Mouse (Mus musculus) intestine, postnatal 0 days (tissue): Measurements from ENCODE around the gene Trim67. TPM values are rescaled to one million over a fixed set of nuclear protein-coding genes. Genes with fewer than 3 reads are reported as not detected.

Source experiments
- ATAC-seq: fragments of 200-750 bp; cut with Nextera tagmentation; 2 replicates; pipeline ENCODE4 v1.8.0; 2017; ENCODE audit warnings: mild to moderate bottlenecking, moderate TSS enrichment, moderate library complexity
- H3K27ac ChIP-seq: fragments of 300-500 bp; sonication (generic); 2 replicates; pipeline ENCODE4 v1.5.1; 2014; ENCODE audit warnings: mild to moderate bottlenecking, low read depth, low read length, moderate library complexity
- H3K27me3 ChIP-seq: fragments of 300-500 bp; sonication (generic); replicated peaks from 2 replicates; pipeline ENCODE4 v1.6.1; 2014; ENCODE audit warnings: low read length, mixed read lengths; ENCODE audit not compliant: control insufficient read depth, insufficient read depth
- H3K36me3 ChIP-seq: fragments of 300-500 bp; sonication (generic); 2 replicates; pipeline ENCODE4 v1.6.1; 2014; ENCODE audit warnings: mild to moderate bottlenecking, moderate library complexity; ENCODE audit not compliant: control insufficient read depth, insufficient read depth
- H3K4me1 ChIP-seq: fragments of 300-500 bp; sonication (generic); replicated peaks from 2 replicates; pipeline ENCODE4 v1.6.1; 2014; ENCODE audit warnings: antibody characterized with exemption, low read length, mixed read lengths; ENCODE audit not compliant: control insufficient read depth, insufficient read depth
- H3K4me2 ChIP-seq: fragments of 300-500 bp; sonication (generic); replicated peaks from 2 replicates; pipeline ENCODE4 v1.6.1; 2014; ENCODE audit warnings: low read depth, mild to moderate bottlenecking, moderate library complexity
- H3K4me3 ChIP-seq: fragments of 300-500 bp; sonication (generic); 2 replicates; pipeline ENCODE4 v1.5.1; 2014; ENCODE audit warnings: low read depth, low read length
- H3K9ac ChIP-seq: fragments of 300-500 bp; sonication (generic); 2 replicates; pipeline ENCODE4 v1.6.1; 2014; ENCODE audit warnings: mild to moderate bottlenecking, low read depth, low read length
- H3K9me3 ChIP-seq: fragments of 300-500 bp; sonication (generic); 2 replicates; pipeline ENCODE4 v1.6.1; 2016; ENCODE audit warnings: mixed run types; ENCODE audit not compliant: control insufficient read depth
- CTCF ChIP-seq: sonication (generic); IDR thresholded peaks from 2 replicates; pipeline ENCODE4 v1.5.1; 2016; ENCODE audit warnings: low read depth, mild to moderate bottlenecking, control low read depth, antibody characterized with exemption, moderate library complexity
- WGBS: fragments of 180-500 bp; shearing (Covaris S2); extraction: QIAGEN DNeasy Blood & Tissue Kit; methylation state at CpG from one replicate; pipeline ENCODE4 v1.1.7; 2014; 5-methylcytosine and 5-hydroxymethylcytosine counted together
- polyA plus RNA-seq: library from polyadenylated mRNA; unstranded; fragments of >200 nt; fragmentation: Nextera tagmentation; extraction: Ambion mirVana; gene quantifications from 2 replicates; pipeline ENCODE4 v1.2.1, GENCODE M21; 2015

Gene Trim67
- polyA plus RNA-seq, 1 experiment from 2014 or later = 0.23 TPM

GRCm38 (mm10) chr8:124845131-124845530 lies 52.2 kb downstream of the Trim67 start:
- Histone ChIP-seq H3K4me2 (no peak overlapping the region), H3K27me3 (no peaks in the 10 kb centered on the region), H3K4me1 (no peaks in the 10 kb centered on the region), H3K27ac (no peak overlapping the region), H3K9ac (no peak overlapping the region), H3K36me3 (peaks cover 18% of the 10 kb centered on the region), H3K4me3 (no peak overlapping the region), H3K9me3 (no peaks in the 10 kb centered on the region)
- TF ChIP-seq CTCF = no peak
- 68% methylated on average over 3 of the region's 3 CpGs for WGBS
- ATAC-seq = no peak

- WGBS = 66% methylated on average over 5 of the region's 5 CpGs
- Histone ChIP-seq H3K4me2 (no peak overlapping the region), H3K27ac (no peak overlapping the region), H3K9me3 (no peaks in the 10 kb centered on the region), H3K4me3 (no peak overlapping the region), H3K36me3 (peaks cover 14% of the 10 kb centered on the region; the same call in 1 of the 2 replicates), H3K9ac (no peak overlapping the region), H3K27me3 (no peaks in the 10 kb centered on the region), H3K4me1 (no peaks in the 10 kb centered on the region)
- TF ChIP-seq CTCF = no peak
- no peak for ATAC-seq
Observed at GRCm38 (mm10) chr8:124845573-124845972, 52.7 kb downstream of the Trim67 start.

DNA sequence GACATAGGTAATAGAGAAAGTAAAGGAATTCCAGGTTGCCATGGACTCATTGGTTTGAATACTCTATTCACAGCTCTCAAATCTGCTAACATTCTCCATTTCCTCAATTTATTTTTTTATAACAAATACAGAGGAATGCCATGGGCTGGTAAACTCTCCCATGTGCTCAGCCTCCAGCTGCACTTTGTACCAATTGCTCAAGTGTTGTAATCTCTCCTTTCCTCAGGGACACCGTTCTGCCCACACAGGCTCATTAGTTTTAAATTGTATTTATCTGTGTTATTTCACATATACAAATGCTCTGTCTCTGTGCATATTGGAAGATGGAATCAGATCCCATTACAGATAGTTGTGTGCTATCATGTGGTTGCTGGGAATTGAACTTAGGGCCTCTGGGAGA lies 60.6 kb downstream of the Trim67 start:
- H3K36me3 ChIP-seq = peaks cover 32% of the 10 kb centered on the region

GRCm38 (mm10) chr8:124859466-124859865 lies 66.6 kb downstream of the Trim67 start:
- H3K27ac ChIP-seq = no peak overlapping the region
- no peak for ATAC-seq
- H3K4me3 ChIP-seq = no peak overlapping the region
- H3K4me1 ChIP-seq = no peaks in the 10 kb centered on the region
- no peaks in the 10 kb centered on the region for H3K9me3 ChIP-seq
- H3K4me2 ChIP-seq = no peak overlapping the region
- no peaks in the 10 kb centered on the region for H3K27me3 ChIP-seq
- TF ChIP-seq CTCF = peak; percentile 81
- H3K9ac ChIP-seq = no peak overlapping the region
- H3K36me3 ChIP-seq = peaks cover 32% of the 10 kb centered on the region

More for the DNA sequence above, 60.6 kb downstream of the Trim67 start:
- WGBS = 48% methylated on average over 1 of the region's 1 CpGs
- H3K4me2 ChIP-seq = no peak overlapping the region
- TF ChIP-seq CTCF = no peak
- no peaks in the 10 kb centered on the region for H3K4me1 ChIP-seq
- no peak overlapping the region for H3K9ac ChIP-seq
- H3K9me3 ChIP-seq = no peaks in the 10 kb centered on the region
- H3K4me3 ChIP-seq = no peak overlapping the region
- ATAC-seq = peak; percentile 49; the same call in 1 of the 2 replicates
- H3K27me3 ChIP-seq = no peaks in the 10 kb centered on the region
- peak overlapping the region; percentile 28; the same call in 1 of the 2 replicates for H3K27ac ChIP-seq

DNA sequence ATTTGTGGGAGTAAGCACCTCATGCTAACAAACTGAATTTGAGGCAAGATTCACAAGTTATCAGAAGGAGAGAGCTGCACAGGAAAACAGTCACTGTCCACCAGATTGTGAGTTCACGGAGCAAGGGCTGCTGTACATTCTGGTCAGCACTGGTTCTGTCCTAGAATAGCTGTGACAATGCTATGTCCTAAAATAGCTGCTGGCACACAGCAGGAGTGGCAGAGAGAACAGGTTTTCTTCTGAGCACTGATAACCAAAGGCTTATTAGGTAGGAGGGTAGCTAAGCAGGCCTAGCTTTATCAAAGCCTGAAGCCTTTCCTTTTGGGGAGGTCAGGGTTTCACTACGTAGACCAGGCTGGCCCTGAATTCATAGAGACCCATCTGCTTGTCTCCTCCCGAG lies 67.3 kb downstream of the Trim67 start:
- Histone ChIP-seq H3K9me3 (no peaks in the 10 kb centered on the region), H3K4me1 (no peaks in the 10 kb centered on the region), H3K9ac (no peak overlapping the region), H3K4me3 (no peak overlapping the region), H3K27me3 (no peaks in the 10 kb centered on the region), H3K4me2 (no peak overlapping the region), H3K36me3 (peaks cover 26% of the 10 kb centered on the region), H3K27ac (no peak overlapping the region)
- no peak for ATAC-seq
- 90% methylated on average over 3 of the region's 3 CpGs for WGBS
- no peak for TF ChIP-seq CTCF

GRCm38 (mm10) chr8:124862321-124863162 lies 69.7 kb downstream of the Trim67 start, which contains the start of the genes Gnpat and 2810004N23Rik:
Gnpat (plus strand) TSS chr8:124863033.
2810004N23Rik (minus strand) TSS chr8:124863120.
- peak; percentile 94 for ATAC-seq
- H3K36me3 ChIP-seq = peaks cover 17% of the 10 kb centered on the region; the same call in 1 of the 2 replicates
- H3K9me3 ChIP-seq = no peaks in the 10 kb centered on the region
- peak within 1 kb of the TSS; percentile 79 for H3K4me2 ChIP-seq
- WGBS = under 1% methylated on average over 55 of the region's 55 CpGs
- peak within 1 kb of the TSS; percentile 91 for H3K4me3 ChIP-seq
- no peaks in the 10 kb centered on the region for H3K27me3 ChIP-seq
- peak within 1 kb of the TSS; percentile 92 for H3K9ac ChIP-seq
- TF ChIP-seq CTCF = no peak
- peak within 1 kb of the TSS; percentile 87 for H3K27ac ChIP-seq
- no peaks in the 10 kb centered on the region for H3K4me1 ChIP-seq
